Mouse (Mus musculus): ENCODE results near the gene Gm20388.

DNA sequence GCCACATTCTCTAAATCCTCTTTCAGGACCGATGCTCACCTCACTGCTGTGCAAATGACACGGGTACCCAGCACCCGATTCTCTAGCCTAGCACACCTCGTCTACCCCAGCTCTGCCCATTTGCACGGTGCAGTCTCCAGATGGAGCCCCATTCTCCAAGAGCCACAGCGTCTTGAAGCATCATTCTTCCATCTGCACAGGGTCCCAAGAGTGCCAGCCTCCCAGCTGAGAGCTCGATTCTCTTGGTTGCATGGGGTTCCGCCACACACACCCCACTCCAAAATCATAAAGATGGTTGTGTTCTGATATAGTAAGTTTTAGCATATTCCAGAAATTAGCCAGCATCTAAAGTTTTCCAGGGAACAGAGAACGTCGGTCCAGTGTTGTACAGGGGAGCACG is 2432.7 kb downstream of the Gm20388 start:
- TF ChIP-seq CTCF (IDR thresholded peaks at IDR 0.05; ENCODE audit: borderline replicate concordance, insufficient read depth, low read depth, low read length): no peak
- no peak for TF ChIP-seq POLR2A (IDR thresholded peaks at IDR 0.05; ENCODE audit: borderline replicate concordance, insufficient read depth, low read length)
